Mouse (Mus musculus): ENCODE results near the gene Ctdspl. TPM values are rescaled to one million over a fixed set of nuclear protein-coding genes. Genes with fewer than 3 reads are reported as not detected.

The Ctdspl gene
- polyA plus RNA-seq, 1 experiment from 2014 or later: 17.8 TPM

GRCm38 (mm10) chr9:119048182-119048903 is 122.1 kb downstream of the Ctdspl start:
- Histone ChIP-seq H3K4me3 (ENCODE audit: low read depth, low read length) (no peak overlapping the region), H3K36me3 (ENCODE audit: control insufficient read depth, insufficient read depth, low read length) (peaks cover 7% of the 10 kb centered on the region; the same call in 1 of the 2 replicates), H3K4me1 (ENCODE audit: control insufficient read depth, insufficient read depth, low read length) (peaks cover 15% of the 10 kb centered on the region), H3K27ac (replicated peaks; ENCODE audit: low read depth, low read length) (no peak overlapping the region), H3K27me3 (replicated peaks; ENCODE audit: control insufficient read depth, insufficient read depth, low read length) (no peaks in the 10 kb centered on the region), H3K9me3 (ENCODE audit: control insufficient read depth, low read length) (no peaks in the 10 kb centered on the region), H3K4me2 (ENCODE audit: low read depth, low read length) (no peak overlapping the region), H3K9ac (ENCODE audit: low read depth, low read length) (no peak overlapping the region)
- DNase-seq (ENCODE audit: low spot score) (no peak), ATAC-seq (ENCODE audit: low read depth) (no peak)
- WGBS: 66% methylated on average over 11 of the region's 11 CpGs

GRCm38 (mm10) chr9:119051158-119051557 is 124.9 kb downstream of the Ctdspl start:
- Histone ChIP-seq H3K36me3 (ENCODE audit: control insufficient read depth, insufficient read depth, low read length) (no peaks in the 10 kb centered on the region), H3K27me3 (replicated peaks; ENCODE audit: control insufficient read depth, insufficient read depth, low read length) (no peaks in the 10 kb centered on the region), H3K9me3 (ENCODE audit: control insufficient read depth, low read length) (no peaks in the 10 kb centered on the region), H3K4me3 (ENCODE audit: low read depth, low read length) (no peak overlapping the region), H3K9ac (ENCODE audit: low read depth, low read length) (no peak overlapping the region), H3K27ac (replicated peaks; ENCODE audit: low read depth, low read length) (no peak overlapping the region), H3K4me2 (ENCODE audit: low read depth, low read length) (no peak overlapping the region), H3K4me1 (ENCODE audit: control insufficient read depth, insufficient read depth, low read length) (peaks cover 15% of the 10 kb centered on the region)
- DNase-seq (ENCODE audit: low spot score): no peak
- 77% methylated on average over 2 of the region's 2 CpGs for WGBS
- no peak for ATAC-seq (ENCODE audit: low read depth)

- Histone ChIP-seq H3K27me3 (replicated peaks; ENCODE audit: control insufficient read depth, insufficient read depth, low read length) (no peaks in the 10 kb centered on the region), H3K4me1 (ENCODE audit: control insufficient read depth, insufficient read depth, low read length) (peaks cover 15% of the 10 kb centered on the region), H3K9ac (ENCODE audit: low read depth, low read length) (peak within 1 kb of the TSS; percentile 70), H3K9me3 (ENCODE audit: control insufficient read depth, low read length) (no peaks in the 10 kb centered on the region), H3K36me3 (ENCODE audit: control insufficient read depth, insufficient read depth, low read length) (no peaks in the 10 kb centered on the region), H3K4me2 (ENCODE audit: low read depth, low read length) (peak within 1 kb of the TSS; percentile 81), H3K27ac (replicated peaks; ENCODE audit: low read depth, low read length) (no peak within 1 kb of the TSS; the same call in 1 of the 2 replicates), H3K4me3 (ENCODE audit: low read depth, low read length) (peak within 1 kb of the TSS; percentile 40)
- ATAC-seq (ENCODE audit: low read depth): peak; percentile 94
- WGBS: 14% methylated on average over 19 of the region's 22 CpGs
- DNase-seq (ENCODE audit: low spot score): peak; percentile 91
Measured at GRCm38 (mm10) chr9:119052154-119052944, 126.1 kb downstream of the Ctdspl start, which contains the start of gene Vill. Gene Vill, plus strand, starts transcription at chr9:119052778.

GRCm38 (mm10) chr9:119053964-119054576 is 127.8 kb downstream of the Ctdspl start:
- Histone ChIP-seq H3K27ac (replicated peaks; ENCODE audit: low read depth, low read length) (no peak overlapping the region), H3K4me1 (ENCODE audit: control insufficient read depth, insufficient read depth, low read length) (peaks cover 15% of the 10 kb centered on the region), H3K9ac (ENCODE audit: low read depth, low read length) (no peak overlapping the region), H3K4me2 (ENCODE audit: low read depth, low read length) (no peak overlapping the region), H3K36me3 (ENCODE audit: control insufficient read depth, insufficient read depth, low read length) (no peaks in the 10 kb centered on the region; the same call in 1 of the 2 replicates), H3K9me3 (ENCODE audit: control insufficient read depth, low read length) (no peaks in the 10 kb centered on the region), H3K27me3 (replicated peaks; ENCODE audit: control insufficient read depth, insufficient read depth, low read length) (no peaks in the 10 kb centered on the region), H3K4me3 (ENCODE audit: low read depth, low read length) (no peak overlapping the region)
- ATAC-seq (ENCODE audit: low read depth) (no peak), DNase-seq (ENCODE audit: low spot score) (no peak)
- WGBS: 76% methylated on average over 9 of the region's 9 CpGs

- DNase-seq (ENCODE audit: low spot score): no peak
- H3K27ac ChIP-seq (replicated peaks; ENCODE audit: low read depth, low read length): no peak overlapping the region
- no peak for ATAC-seq (ENCODE audit: low read depth)
- H3K36me3 ChIP-seq (ENCODE audit: control insufficient read depth, insufficient read depth, low read length): no peaks in the 10 kb centered on the region; the same call in 1 of the 2 replicates
- H3K4me3 ChIP-seq (ENCODE audit: low read depth, low read length): no peak overlapping the region
- no peaks in the 10 kb centered on the region for H3K9me3 ChIP-seq (ENCODE audit: control insufficient read depth, low read length)
- peaks cover 15% of the 10 kb centered on the region for H3K4me1 ChIP-seq (ENCODE audit: control insufficient read depth, insufficient read depth, low read length)
- no peak overlapping the region for H3K9ac ChIP-seq (ENCODE audit: low read depth, low read length)
- H3K27me3 ChIP-seq (replicated peaks; ENCODE audit: control insufficient read depth, insufficient read depth, low read length): no peaks in the 10 kb centered on the region
- H3K4me2 ChIP-seq (ENCODE audit: low read depth, low read length): no peak overlapping the region
- 87% methylated on average over 4 of the region's 4 CpGs for WGBS
Measured at GRCm38 (mm10) chr9:119055336-119055735, 129.1 kb downstream of the Ctdspl start.

- Histone ChIP-seq H3K36me3 (ENCODE audit: control insufficient read depth, insufficient read depth, low read length) (no peaks in the 10 kb centered on the region; the same call in 1 of the 2 replicates), H3K9ac (ENCODE audit: low read depth, low read length) (no peak overlapping the region), H3K27ac (replicated peaks; ENCODE audit: low read depth, low read length) (no peak overlapping the region), H3K4me1 (ENCODE audit: control insufficient read depth, insufficient read depth, low read length) (0 out of 2 replicates have a peak, but pooled peaks cover under 1% of the 10 kb centered on the region), H3K9me3 (ENCODE audit: control insufficient read depth, low read length) (no peaks in the 10 kb centered on the region), H3K4me2 (ENCODE audit: low read depth, low read length) (no peak overlapping the region), H3K4me3 (ENCODE audit: low read depth, low read length) (no peak overlapping the region), H3K27me3 (replicated peaks; ENCODE audit: control insufficient read depth, insufficient read depth, low read length) (no peaks in the 10 kb centered on the region)
- ATAC-seq (ENCODE audit: low read depth) (no peak), DNase-seq (ENCODE audit: low spot score) (no peak)
- 71% methylated on average over 7 of the region's 7 CpGs for WGBS
Measured at GRCm38 (mm10) chr9:119058245-119058644, 132.0 kb downstream of the Ctdspl start.

- H3K27ac ChIP-seq (replicated peaks; ENCODE audit: low read depth, low read length): no peak overlapping the region
- ATAC-seq (ENCODE audit: low read depth) (no peak), DNase-seq (ENCODE audit: low spot score) (no peak)
- 89% methylated on average over 10 of the region's 10 CpGs for WGBS
- no peaks in the 10 kb centered on the region for H3K4me1 ChIP-seq (ENCODE audit: control insufficient read depth, insufficient read depth, low read length)
- H3K4me3 ChIP-seq (ENCODE audit: low read depth, low read length): no peak overlapping the region
- no peaks in the 10 kb centered on the region for H3K27me3 ChIP-seq (replicated peaks; ENCODE audit: control insufficient read depth, insufficient read depth, low read length)
- H3K36me3 ChIP-seq (ENCODE audit: control insufficient read depth, insufficient read depth, low read length): no peaks in the 10 kb centered on the region; the same call in 1 of the 2 replicates
- no peaks in the 10 kb centered on the region for H3K9me3 ChIP-seq (ENCODE audit: control insufficient read depth, low read length)
- no peak overlapping the region for H3K4me2 ChIP-seq (ENCODE audit: low read depth, low read length)
- H3K9ac ChIP-seq (ENCODE audit: low read depth, low read length): no peak overlapping the region
Measured at GRCm38 (mm10) chr9:119060701-119061100, 134.4 kb downstream of the Ctdspl start.

- Histone ChIP-seq H3K27me3 (replicated peaks; ENCODE audit: control insufficient read depth, insufficient read depth, low read length) (no peaks in the 10 kb centered on the region), H3K4me2 (ENCODE audit: low read depth, low read length) (peak overlapping the region; percentile 7; the same call in 1 of the 2 replicates), H3K9me3 (ENCODE audit: control insufficient read depth, low read length) (no peaks in the 10 kb centered on the region), H3K36me3 (ENCODE audit: control insufficient read depth, insufficient read depth, low read length) (no peaks in the 10 kb centered on the region; the same call in 1 of the 2 replicates), H3K4me3 (ENCODE audit: low read depth, low read length) (no peak overlapping the region), H3K9ac (ENCODE audit: low read depth, low read length) (no peak overlapping the region), H3K4me1 (ENCODE audit: control insufficient read depth, insufficient read depth, low read length) (no peaks in the 10 kb centered on the region), H3K27ac (replicated peaks; ENCODE audit: low read depth, low read length) (no peak overlapping the region)
- DNase-seq (ENCODE audit: low spot score) (no peak), ATAC-seq (ENCODE audit: low read depth) (no peak)
- 35% methylated on average over 19 of the region's 19 CpGs for WGBS
Measured at GRCm38 (mm10) chr9:119063036-119063644, 136.9 kb downstream of the Ctdspl start.

Data from embryonic facial prominence, embryonic 14.5 days (tissue).